Mouse (Mus musculus) thymus, adult 2 months (tissue): ENCODE results near the gene Gm8773. TPM values are rescaled to one million over a fixed set of nuclear protein-coding genes. Genes with fewer than 3 reads are reported as not detected.

Experiments used
- DNase-seq: peaks from one replicate; pipeline ENCODE4 v3.0.0; 2021
- H3K27ac ChIP-seq: fragments of 200-500 bp; 2 replicates; pipeline ENCODE4 v1.5.1; 2012; ENCODE audit warnings: low read length, control low read depth; ENCODE audit not compliant: control insufficient read depth, insufficient read depth
- H3K27me3 ChIP-seq: fragments of 200-500 bp; 2 replicates; pipeline ENCODE4 v1.6.1; 2012; ENCODE audit warnings: mild to moderate bottlenecking, low read length, moderate library complexity, mixed read lengths; ENCODE audit not compliant: control insufficient read depth, insufficient read depth
- H3K36me3 ChIP-seq: fragments of 200-500 bp; 2 replicates; pipeline ENCODE4 v1.6.1; 2012; ENCODE audit warnings: mild to moderate bottlenecking, low read length, moderate library complexity; ENCODE audit not compliant: control insufficient read depth, insufficient read depth
- H3K4me1 ChIP-seq: fragments of 200-500 bp; replicated peaks from 2 replicates; pipeline ENCODE4 v1.6.1; 2012; ENCODE audit warnings: low read length; ENCODE audit not compliant: control insufficient read depth, insufficient read depth
- H3K4me3 ChIP-seq: fragments of 200-500 bp; 2 replicates; pipeline ENCODE4 v1.5.1; 2012; ENCODE audit warnings: mild to moderate bottlenecking, low read length, control low read depth, moderate library complexity; ENCODE audit not compliant: control insufficient read depth, insufficient read depth
- CTCF ChIP-seq: fragments of 200-500 bp; IDR thresholded peaks from 2 replicates; pipeline ENCODE4 v1.5.1; 2012; ENCODE audit warnings: mild to moderate bottlenecking, control low read depth, low read length, moderate library complexity, borderline replicate concordance; ENCODE audit not compliant: control insufficient read depth, poor library complexity, insufficient read depth; ENCODE audit errors: extremely low read depth
- POLR2A ChIP-seq: fragments of 200-500 bp; IDR thresholded peaks from 2 replicates; pipeline ENCODE4 v1.6.1; 2012; ENCODE audit warnings: mild to moderate bottlenecking, low read length, control low read depth, moderate library complexity; ENCODE audit not compliant: control insufficient read depth, poor library complexity, insufficient read depth; ENCODE audit errors: extremely low read depth
- WGBS: fragments of 180-500 bp; shearing (Covaris S2); methylation state at CpG from one replicate; pipeline ENCODE4 v1.1.7; 2018; 5-methylcytosine and 5-hydroxymethylcytosine counted together
- polyA plus RNA-seq: library from polyadenylated mRNA; depleted of rRNA; stranded (reverse); fragments of >200 nt; gene quantifications from 2 replicates; pipeline ENCODE4 v1.2.3, GENCODE M21; 2012; rRNA removed

The Gm8773 gene
- polyA plus RNA-seq = 0.39 TPM in 1 of 2 replicates, not detected in the other

DNA sequence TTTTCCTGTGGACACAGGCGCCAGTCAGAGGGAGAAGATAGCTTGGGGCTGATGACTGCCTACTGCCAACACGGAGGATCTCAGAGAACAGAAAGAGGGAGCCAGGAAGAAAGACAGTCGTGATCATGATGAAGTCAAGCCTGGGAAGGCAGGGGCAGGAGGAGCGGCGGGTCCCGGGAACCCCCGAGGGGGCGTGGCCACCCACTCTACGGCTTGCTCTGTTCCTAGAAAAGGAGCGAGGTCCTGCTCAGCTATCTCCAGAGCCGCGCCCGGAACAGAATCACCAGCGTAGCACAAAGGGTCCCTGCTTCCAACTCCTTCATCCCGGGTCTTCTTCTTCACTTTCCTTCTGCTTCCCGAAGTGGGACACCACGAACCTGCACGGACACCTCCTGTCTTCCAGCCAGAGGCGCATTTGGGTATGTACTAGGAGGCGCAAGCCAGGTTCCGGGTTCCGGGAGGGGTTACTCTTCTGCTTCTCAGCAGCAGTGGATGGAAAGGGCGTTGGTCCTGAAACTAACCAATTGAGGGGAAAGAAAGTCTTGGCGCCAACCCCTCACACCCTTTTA lies at the start of gene Gm8773:
Gene Gm8773, plus strand, starts transcription at position 51 of the 569 bp plus-strand sequence.
- Histone ChIP-seq H3K4me3 (no peak within 1 kb of the TSS), H3K27me3 (no peaks in the 10 kb centered on the region), H3K36me3 (no peaks in the 10 kb centered on the region), H3K4me1 (no peaks in the 10 kb centered on the region), H3K27ac (no peak within 1 kb of the TSS)
- no peak for DNase-seq
- 3% methylated on average over 24 of the region's 24 CpGs for WGBS
- TF ChIP-seq POLR2A (no peak), CTCF (no peak)

DNA sequence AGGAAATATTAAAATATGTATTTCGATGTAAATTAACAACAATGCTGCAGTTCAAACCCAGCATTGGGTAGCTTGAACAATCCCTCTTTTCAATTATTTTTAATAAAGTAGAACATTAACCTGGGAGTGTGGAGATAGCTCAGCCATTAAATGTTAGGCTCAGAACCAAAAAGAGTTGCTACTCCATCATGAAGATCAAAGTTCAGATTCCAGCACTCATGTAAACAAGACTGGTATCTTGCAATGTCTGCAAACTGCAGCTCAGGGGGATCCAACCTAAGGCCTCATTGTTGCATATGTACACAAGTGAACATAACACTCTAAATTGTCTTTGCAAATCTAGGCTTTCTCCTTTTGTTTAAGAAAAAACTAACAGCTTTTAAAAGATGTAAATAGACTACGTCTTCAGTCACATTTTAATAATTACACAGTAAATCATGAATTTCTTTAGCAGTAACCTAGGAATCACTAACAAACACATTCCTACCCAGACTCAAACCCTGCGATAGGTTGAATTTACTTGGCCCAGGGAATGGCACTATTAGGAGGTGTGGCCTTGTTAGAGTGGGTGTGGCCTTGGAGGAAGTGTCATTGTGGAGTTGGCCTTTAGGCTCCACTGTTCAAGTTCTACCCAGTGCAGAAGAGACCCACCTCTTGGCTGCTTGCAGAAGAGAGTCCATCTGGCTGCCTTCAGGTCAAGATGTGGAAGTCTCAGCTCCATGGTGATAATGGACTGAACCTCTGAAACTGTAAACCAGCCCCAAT lies 39.8 kb upstream of the Gm8773 start:
- TF ChIP-seq POLR2A (no peak), CTCF (no peak)
- H3K4me1 ChIP-seq = no peaks in the 10 kb centered on the region
- no peak overlapping the region for H3K27ac ChIP-seq
- no peak overlapping the region for H3K4me3 ChIP-seq
- no peaks in the 10 kb centered on the region for H3K36me3 ChIP-seq
- no peaks in the 10 kb centered on the region for H3K27me3 ChIP-seq
- WGBS = 98% methylated on average over 3 of the region's 3 CpGs
- DNase-seq = no peak

DNA sequence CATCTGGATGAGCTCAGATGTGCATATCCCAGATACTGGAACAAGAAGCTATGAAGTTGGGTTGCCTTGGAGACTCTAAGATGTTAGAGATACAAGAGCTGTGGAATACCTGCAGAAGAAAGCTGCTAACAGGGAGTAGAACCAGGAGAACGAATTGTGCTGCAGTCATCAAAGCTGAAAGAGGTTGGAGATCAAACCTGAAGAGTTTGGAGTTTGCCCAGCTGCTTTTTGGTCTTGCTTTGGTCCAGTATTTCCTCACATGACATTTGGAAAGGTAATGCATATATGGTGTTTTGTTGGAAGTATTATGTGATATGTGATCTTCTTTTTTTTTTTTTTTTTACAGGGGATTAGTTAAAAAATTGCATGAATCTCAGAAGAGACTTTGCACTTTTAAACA lies 37.5 kb upstream of the Gm8773 start:
- no peaks in the 10 kb centered on the region for H3K4me1 ChIP-seq
- no peak for DNase-seq
- TF ChIP-seq POLR2A = no peak
- TF ChIP-seq CTCF = no peak
- no peak overlapping the region for H3K27ac ChIP-seq
- no peaks in the 10 kb centered on the region for H3K27me3 ChIP-seq
- no peak overlapping the region for H3K4me3 ChIP-seq
- 93% methylated on average over 1 of the region's 1 CpGs for WGBS
- H3K36me3 ChIP-seq = no peaks in the 10 kb centered on the region

DNA sequence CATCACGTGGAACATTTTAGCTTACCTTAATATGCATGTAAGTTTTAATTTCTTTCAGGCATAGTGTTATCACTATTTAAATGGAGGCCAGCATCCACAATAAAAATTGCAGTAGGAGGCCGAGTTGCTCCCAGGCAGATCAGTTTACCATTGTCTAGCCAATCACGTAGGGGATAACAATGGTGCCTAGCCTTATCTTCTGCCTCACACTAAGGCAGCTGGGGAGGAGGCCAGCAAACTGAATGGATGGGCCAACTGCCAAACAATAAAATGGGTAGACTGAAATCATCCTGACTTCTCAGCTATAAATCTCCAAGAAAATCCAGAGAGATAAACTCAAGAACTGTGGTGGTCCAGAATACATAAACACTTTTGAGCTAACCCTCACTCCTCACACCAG lies 33.8 kb upstream of the Gm8773 start:
- no peak overlapping the region for H3K27ac ChIP-seq
- H3K27me3 ChIP-seq = no peaks in the 10 kb centered on the region
- no peak for TF ChIP-seq CTCF
- no peak for TF ChIP-seq POLR2A
- 97% methylated on average over 3 of the region's 3 CpGs for WGBS
- no peaks in the 10 kb centered on the region for H3K36me3 ChIP-seq
- DNase-seq = no peak
- H3K4me3 ChIP-seq = no peak overlapping the region
- H3K4me1 ChIP-seq = no peaks in the 10 kb centered on the region

DNA sequence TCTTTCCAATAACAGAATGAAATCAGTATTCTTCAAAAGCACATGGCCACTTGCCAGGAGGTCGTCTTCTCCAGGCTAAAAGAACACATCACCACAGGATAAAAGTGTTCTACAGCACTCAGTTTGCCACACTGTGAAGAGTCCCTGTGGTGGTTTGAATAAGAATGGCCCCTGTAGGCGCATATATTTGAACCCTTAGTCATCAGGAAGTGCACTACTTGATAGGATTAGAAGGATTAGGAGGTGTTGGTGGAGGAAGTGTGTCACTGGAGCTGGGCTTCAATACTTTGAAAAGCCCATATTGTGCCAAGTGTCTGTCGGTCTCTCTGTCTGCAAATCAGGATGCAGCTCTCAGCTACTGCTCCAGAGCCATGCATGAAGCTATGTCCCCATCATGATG lies 33.2 kb upstream of the Gm8773 start:
- no peaks in the 10 kb centered on the region for H3K4me1 ChIP-seq
- WGBS = 93% methylated on average over 3 of the region's 3 CpGs
- TF ChIP-seq CTCF (no peak), POLR2A (no peak)
- no peaks in the 10 kb centered on the region for H3K27me3 ChIP-seq
- DNase-seq = no peak
- no peak overlapping the region for H3K4me3 ChIP-seq
- H3K36me3 ChIP-seq = no peaks in the 10 kb centered on the region
- H3K27ac ChIP-seq = no peak overlapping the region

DNA sequence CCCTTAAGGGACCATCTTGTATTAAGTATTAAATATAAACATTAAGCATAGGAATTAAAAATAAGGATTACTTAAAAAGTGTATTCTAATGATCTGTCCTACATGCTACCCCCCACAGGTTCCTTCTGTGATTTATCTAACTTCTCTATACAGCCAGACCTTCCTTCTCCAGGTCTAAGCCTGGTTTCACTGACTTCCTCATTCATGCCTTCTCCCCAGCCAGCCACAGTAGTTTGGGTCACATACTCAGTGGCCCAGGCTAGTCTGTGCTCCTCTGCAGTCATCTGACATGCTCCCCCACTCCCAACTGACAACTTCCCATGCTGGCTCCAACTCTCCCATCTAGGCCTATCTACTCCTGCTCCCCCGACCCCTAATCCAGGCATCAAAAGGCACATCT lies 22.5 kb upstream of the Gm8773 start:
- Histone ChIP-seq H3K27ac (no peak overlapping the region), H3K27me3 (no peaks in the 10 kb centered on the region), H3K4me3 (no peak overlapping the region), H3K4me1 (no peaks in the 10 kb centered on the region), H3K36me3 (no peaks in the 10 kb centered on the region; the same call in 1 of the 2 replicates)
- no peak for DNase-seq
- 97% methylated on average over 1 of the region's 1 CpGs for WGBS
- no peak for TF ChIP-seq POLR2A

DNA sequence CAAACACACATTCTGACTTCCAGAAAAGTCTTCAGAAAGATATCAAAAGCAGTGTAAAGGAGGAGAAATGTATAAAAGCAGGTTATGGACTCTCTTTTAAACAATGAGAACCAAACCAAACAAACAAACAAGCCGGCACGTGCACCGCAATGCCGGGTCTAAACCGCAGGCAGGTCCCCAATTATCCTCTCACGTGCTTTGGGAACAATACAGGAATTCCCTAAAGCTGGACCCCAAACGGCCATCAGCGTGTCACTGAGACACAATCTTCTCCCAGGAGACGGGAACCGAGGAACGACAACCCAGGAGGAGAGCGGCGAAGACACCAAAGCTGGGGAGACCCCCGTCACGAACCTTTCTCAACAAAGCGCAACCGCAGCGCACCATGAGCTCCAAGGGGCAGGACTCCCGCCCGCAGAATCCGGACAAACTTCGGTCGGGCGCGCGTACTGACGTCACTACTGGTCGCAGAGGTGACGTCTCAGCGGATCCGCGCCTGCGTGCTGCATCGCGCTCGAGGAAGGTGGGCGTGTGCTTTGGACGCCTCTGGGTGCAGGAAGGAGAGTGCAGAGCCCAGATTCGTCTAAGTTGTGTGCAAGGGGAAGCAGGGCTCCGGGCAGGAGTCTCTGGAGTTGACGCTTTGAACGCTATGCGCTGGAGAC lies 14.4 kb upstream of the Gm8773 start, which contains the start of gene Gtpbp10:
Gene Gtpbp10, minus strand, starts transcription at position 460 of the 662 bp plus-strand sequence.
- Histone ChIP-seq H3K27me3 (no peaks in the 10 kb centered on the region), H3K36me3 (no peaks in the 10 kb centered on the region), H3K4me1 (0 out of 2 replicates have a peak, but pooled peaks cover 4% of the 10 kb centered on the region), H3K27ac (peak within 1 kb of the TSS; percentile 36; the same call in 1 of the 2 replicates), H3K4me3 (peak within 1 kb of the TSS; percentile 96)
- WGBS = under 1% methylated on average over 43 of the region's 43 CpGs
- TF ChIP-seq CTCF (no peak), POLR2A (no peak)
- peak; percentile 88 for DNase-seq
